In the genomic region with DNA sequence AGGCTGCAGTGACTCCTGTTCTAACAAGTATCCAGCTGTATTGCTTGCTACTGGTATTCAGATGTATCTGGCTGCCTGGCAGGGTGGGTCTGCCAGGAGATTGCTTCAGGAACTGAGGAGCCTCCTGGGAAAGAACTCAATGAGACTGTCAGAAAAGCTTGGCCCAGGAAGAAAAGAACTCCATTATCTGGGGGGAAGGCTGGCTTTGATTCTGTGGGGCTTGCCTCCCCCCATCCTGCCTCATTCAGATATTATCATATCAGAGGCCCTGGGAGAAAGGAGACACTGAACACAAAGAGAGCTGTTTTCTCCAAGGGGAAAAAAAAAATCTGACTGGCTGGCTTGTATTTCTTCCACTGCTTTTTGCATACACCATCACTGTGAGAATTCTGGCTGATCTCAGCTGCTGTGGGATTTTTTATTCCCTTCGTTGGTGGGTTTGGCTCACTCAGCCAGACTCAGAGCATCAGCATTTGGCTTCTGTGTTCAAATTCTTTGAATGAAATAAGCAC, we compare ENCODE assay signal across 11 mouse cellular contexts.
DNase-seq lines count a peak whose midpoint lies in the region; ATAC-seq lines count a peak whose summit lies in the region.
"Had no signal": no experiment of that assay in that cellular context is flagged by ENCODE, and none has a peak within 500 bp of the region (broad histone marks: within the 10 kb centered on the region; RNA-seq: fewer than 3 reads in every experiment).

No protein-coding gene starts in this region.

- DNase-seq in cerebellum, postnatal 10 days: peak; percentile 18 to 25
- peak; percentile 75 for DNase-seq in fibroblast of lung, adult 2 months (ENCODE audit: low read depth)
- DNase-seq in midbrain, embryonic 10.5 days (ENCODE audit: low spot score): no peak
- DNase-seq in urinary bladder, adult 2 months (ENCODE audit: low spot score): no peak
- DNase-seq in urinary bladder, adult 18-20 months (ENCODE audit: low spot score in 2 of 2): no peak
- no peak for DNase-seq in cerebellum, adult 18-20 months
- DNase-seq: thymus, postnatal 4 days had no signal

- 0 out of 2 replicates have a peak overlapping the region, but pooled peaks have one; percentile 12 for H3K27ac ChIP-seq in heart, embryonic 15.5 days
- H3K27ac ChIP-seq in midbrain, embryonic 10.5 days (replicated peaks): peak overlapping the region; percentile 57
- H3K27ac ChIP-seq: intestine, embryonic 15.5 days had no signal

- no peak for ATAC-seq in cerebellum, adult (ENCODE audit: insufficient number of reproducible peaks, low FRiP score, low TSS enrichment)
- ATAC-seq in heart, embryonic 15.5 days (replicated peaks; ENCODE audit: insufficient number of reproducible peaks, insufficient read depth, low FRiP score, low read depth): no peak
- ATAC-seq: intestine, embryonic 15.5 days had no signal

- no peak overlapping the region for H3K4me2 ChIP-seq in heart, embryonic 15.5 days
- H3K4me2 ChIP-seq: intestine, embryonic 15.5 days had no signal

- no peak overlapping the region for H3K4me3 ChIP-seq in heart, embryonic 15.5 days
- no peak overlapping the region for H3K4me3 ChIP-seq in midbrain, embryonic 10.5 days
- H3K4me3 ChIP-seq: intestine, embryonic 15.5 days; megakaryocyte, embryonic 14.5 days had no signal

- no peak overlapping the region for H3K9ac ChIP-seq in heart, embryonic 15.5 days
- H3K9ac ChIP-seq: intestine, embryonic 15.5 days had no signal

- no peaks in the 10 kb centered on the region for H3K27me3 ChIP-seq in heart, embryonic 15.5 days
- no peaks in the 10 kb centered on the region for H3K27me3 ChIP-seq in midbrain, embryonic 10.5 days (ENCODE audit: low read depth, poor library complexity, severe bottlenecking)
- H3K27me3 ChIP-seq: intestine, embryonic 15.5 days; megakaryocyte, embryonic 14.5 days had no signal

- H3K36me3 ChIP-seq in heart, embryonic 15.5 days: no peaks in the 10 kb centered on the region
- H3K36me3 ChIP-seq in midbrain, embryonic 10.5 days: no peaks in the 10 kb centered on the region
- H3K36me3 ChIP-seq: intestine, embryonic 15.5 days had no signal

- 0 out of 2 replicates have a peak, but pooled peaks cover 3% of the 10 kb centered on the region for H3K9me3 ChIP-seq in heart, embryonic 15.5 days (replicated peaks)
- peaks cover 9% of the 10 kb centered on the region; the same call in 1 of the 2 replicates for H3K9me3 ChIP-seq in midbrain, embryonic 10.5 days (replicated peaks)
- H3K9me3 ChIP-seq: intestine, embryonic 15.5 days had no signal

- H3K4me1 ChIP-seq in heart, embryonic 15.5 days (replicated peaks): peaks cover 5% of the 10 kb centered on the region; the same call in 1 of the 2 replicates
- H3K4me1 ChIP-seq in midbrain, embryonic 10.5 days: peaks cover 11% of the 10 kb centered on the region
- H3K4me1 ChIP-seq: intestine, embryonic 15.5 days; megakaryocyte, embryonic 14.5 days had no signal

- WGBS in heart, embryonic 15.5 days: 38% methylated on average over 1 of the region's 1 CpGs
- WGBS in midbrain, embryonic 10.5 days: 49% methylated on average over 1 of the region's 1 CpGs

Comparison
In these comparisons a context has a peak if more than half of its experiments do, and no peak if none do; other contexts are left out.
1. DNase-seq: peak in cerebellum, postnatal 10 days (2 of 2) and fibroblast of lung, adult 2 months (single experiment); none in midbrain, embryonic 10.5 days (single experiment), urinary bladder, adult 2 months (single experiment), urinary bladder, adult 18-20 months (0 of 2) and cerebellum, adult 18-20 months (0 of 2).